Mouse (Mus musculus) testis, postnatal 10 days (tissue): ENCODE measurements at regions not wholly inside any gene's neighbourhood (a gene's known extent, or its start where the extent isn't known, plus 50 kb on each side); places are given as distances from the start of the nearest gene placed in this dataset.

Experiments
- DNase-seq: peaks from one replicate; pipeline ENCODE4 v3.0.0; 2021; ENCODE audit warnings: low spot score

DNA sequence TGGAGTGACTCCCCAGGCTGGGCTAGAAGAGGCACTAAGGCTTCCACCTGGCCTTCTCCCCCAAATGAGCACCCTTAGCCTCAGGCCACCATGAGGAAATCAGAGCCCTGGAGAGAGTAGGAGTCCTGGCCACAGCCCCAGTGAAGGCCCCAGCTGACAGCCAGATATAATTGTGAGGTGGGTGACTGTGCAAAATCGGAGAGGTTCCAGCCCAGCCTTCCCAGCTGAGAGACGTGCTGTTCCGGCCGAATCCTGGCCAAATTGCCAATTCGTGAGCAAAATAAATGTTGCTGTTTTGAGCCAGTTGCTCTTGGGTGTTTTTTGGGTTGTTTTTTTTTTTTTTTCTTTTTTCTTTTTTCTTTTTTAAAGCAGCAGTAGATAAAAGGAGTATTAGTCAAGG lies 169.9 kb upstream of the Il12b start:
- DNase-seq, result peak; percentile 44

DNA sequence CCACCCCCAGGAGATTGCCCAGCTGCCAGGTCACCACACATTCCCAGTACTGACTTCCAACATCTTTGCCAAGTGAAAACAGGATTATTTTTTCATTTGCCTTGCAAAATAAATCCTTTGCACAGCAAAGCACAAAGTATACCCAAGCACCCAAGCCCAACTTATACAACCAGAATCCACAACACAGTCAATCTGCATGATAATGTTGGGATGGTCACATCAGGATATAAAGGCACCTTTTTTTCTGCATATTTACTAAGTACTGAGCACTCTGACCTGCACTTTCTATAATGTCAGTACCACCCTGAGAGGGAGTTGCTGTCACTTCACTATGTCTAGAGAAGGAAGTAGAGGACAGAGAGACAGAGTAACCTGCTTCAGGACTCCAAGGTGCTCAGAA lies 164.4 kb upstream of the Il12b start:
- DNase-seq, result no peak

DNA sequence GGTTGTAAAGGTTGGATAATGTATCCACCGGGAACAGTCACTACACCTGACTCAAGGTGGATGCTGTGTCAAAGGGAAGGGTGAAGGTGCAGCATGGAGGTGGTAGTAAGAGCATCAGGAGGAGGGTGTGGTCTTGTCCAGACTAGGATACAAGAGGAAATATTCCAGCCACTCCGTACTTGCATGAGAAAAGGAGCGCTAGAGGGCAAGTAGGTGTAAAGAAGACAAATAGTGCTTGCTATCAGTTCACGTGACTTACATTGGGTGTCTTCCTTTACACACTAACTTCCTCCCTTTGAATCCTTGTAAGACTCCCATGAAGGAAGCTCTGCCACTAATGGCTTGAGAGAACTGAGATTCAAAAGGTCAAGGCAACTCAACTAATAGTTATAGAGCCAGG lies 161.8 kb upstream of the Il12b start:
- no peak for DNase-seq

DNA sequence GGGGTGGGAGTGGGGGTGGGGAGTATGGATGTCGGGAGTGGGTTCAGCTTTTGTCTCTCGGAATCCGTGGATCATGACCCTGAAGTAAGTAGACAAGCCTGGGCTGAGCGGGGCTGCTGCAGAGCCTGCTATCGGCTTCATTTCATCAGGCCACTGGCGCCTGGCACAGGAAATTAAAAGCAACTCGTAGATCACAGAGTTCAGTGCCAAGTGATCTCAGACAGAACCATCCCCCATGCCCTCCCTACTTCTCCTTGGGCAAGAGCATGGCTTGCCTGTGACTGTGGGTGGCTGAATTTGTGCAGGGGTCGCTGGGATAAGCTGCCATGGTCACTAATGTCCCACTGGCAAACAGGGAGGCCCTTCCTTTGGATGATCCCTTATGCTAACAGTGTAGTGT lies 161.3 kb upstream of the Il12b start:
- DNase-seq, result peak; percentile 43

DNA sequence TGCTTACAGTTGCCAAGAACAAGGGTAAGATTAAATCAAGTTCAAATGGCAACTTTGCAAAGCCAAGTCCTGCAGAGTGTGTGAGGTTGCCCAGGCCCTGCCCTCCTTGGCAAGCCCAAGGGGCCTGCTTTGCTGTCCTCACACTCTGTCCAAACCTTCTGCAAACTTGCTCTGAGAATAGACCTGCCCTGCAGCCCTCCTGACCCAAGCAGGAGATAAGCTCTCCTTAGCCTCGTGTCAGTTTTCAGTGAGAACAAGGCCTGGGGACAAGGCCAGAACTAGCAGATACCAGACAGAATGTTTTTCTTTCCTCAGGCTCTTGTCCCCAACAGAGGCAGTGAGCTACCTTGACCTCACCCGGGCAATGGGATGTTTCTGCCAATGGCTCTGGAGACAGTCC lies 156.7 kb upstream of the Il12b start:
- DNase-seq, result no peak

DNA sequence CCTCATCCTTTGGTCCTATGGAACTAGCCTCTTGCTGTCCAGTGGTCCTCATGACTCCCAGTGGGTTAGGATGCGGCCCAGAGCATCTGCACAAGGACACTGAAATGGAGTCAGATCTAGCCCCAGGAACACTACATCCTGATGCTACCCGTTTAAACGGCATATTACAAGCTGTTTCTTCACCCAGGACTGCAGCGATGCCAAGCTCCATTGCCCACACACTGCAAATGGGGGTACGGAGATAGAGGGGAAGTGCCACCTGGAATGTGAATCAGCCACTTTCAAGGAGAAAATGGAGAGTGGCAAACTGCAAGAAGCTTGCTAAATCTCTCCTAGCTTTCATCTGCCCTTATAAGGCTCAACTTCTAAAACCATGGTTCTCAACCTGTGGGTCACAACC lies 148.0 kb upstream of the Il12b start:
- DNase-seq, result no peak

DNA sequence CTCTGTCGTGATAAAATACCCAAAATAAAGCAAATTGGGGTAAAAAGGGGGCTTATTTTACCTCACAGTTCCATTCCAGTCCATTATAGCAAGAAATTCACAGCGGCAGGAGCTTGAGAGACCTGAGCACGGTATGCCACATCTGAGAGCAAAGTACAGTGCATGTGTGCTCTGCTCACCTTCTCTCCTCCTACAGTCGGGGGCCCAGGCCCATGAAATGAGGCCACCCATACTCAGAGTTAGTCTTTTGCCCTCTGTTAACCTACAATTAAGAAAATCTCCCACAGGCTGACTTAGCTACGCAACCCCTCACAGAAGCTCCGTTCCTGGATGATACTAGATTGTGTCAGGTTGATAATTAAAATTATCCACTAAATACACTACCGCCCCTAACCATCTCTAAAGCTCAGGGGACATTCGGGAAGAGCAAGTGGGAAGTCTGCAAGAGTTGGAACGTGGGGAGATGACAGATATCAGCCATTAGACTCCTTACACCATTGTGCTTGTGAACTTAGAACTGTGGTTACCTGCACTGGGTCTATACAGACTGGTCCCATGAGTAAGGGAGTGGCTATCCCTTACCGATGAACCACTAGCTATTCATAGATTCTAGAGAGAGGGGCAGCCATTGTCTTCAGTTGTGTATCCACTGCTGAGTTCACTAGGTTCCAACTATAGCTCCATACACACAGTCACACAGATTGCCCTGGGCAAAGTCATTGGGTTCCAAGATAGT lies 139.3 kb upstream of the Il12b start:
- no peak for DNase-seq

DNA sequence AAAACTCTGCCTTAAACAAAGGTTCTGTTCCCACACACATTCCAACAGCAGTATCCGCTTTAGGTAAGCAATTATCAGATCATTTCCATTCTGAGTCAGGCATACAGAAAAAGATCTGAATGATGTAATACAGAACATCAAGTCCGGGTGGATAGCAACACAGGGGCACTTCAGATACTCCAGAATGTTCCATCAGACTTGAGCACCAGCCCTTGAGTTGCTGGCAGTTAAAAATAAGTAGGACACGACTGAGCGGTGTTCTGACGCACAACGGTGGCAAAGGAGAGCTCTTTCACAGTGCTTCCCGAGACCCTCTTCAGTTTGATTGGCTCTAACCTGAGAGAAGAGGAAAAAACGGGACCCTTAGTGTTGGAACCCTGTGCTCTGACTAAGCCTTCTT lies 138.2 kb upstream of the Il12b start:
- no peak for DNase-seq

DNA sequence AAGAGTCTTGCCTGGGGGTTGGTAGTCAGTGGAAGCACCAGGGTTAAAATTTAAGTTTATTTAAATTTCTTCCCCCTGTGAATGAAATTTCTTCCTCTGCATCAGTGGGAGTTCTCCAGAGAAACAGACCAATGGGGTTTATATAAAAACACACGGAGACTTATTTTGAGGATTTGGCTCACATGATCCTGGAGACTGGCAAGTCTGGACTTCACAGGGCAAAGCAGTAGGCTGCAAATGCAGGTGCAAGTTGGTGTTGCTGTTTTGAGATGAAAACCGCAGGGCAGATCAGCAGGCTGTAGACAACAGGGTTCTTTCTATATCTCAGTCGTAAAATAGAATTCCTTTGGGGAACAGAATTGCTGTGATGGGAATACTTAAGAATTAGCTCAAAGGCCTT lies 137.3 kb upstream of the Il12b start:
- DNase-seq, result no peak

DNA sequence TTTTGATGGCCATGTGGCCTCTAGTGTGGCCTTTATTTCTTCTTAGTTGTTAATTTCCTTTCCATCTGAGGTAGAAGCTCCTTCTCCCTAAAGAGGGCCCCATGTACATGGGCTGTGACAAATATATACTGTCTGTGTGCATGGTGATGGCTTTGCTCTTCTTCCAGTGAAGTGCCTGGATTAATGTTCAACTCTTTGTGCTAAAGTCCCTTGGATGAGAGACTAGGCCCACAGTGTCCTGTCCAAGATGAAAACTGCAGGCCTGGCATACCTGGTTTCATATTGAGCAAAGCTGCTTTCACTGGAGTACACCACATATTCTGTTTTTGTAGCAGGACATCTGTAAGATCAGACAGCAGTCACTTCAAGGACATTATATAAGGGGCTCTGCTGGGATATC lies 127.6 kb upstream of the Il12b start:
- DNase-seq, result no peak

DNA sequence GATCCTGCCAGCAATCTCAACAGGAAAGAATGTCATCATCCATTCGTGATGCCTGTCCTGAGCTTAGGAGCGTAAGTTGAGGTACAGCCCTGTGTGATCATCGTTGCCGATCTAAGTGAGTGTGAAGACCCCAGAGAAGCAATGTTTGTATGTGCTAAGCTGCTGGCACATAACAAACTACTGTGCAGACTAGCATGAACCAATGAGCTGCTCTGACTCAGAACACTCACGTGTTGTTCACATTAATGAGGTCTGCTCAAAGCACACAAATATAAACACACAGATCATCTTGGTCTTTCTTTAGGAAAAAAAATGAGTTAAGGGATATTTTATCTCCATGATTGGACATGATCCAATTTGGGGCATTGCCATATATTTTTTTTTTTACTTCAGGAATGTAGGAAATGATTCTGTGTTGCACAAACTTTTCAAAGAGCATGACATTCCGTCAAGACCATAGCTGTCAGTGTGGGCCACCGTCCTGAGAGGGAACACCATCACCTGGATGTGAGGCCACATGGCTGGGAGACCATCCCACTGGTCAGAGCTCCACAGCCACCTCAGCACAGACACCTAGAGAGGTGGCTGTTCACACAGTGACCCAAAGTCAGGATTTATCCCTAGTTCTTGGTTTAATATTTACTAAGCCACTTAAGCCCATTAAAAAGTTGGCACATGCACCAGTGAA lies 121.2 kb upstream of the Il12b start:
- DNase-seq, result no peak

DNA sequence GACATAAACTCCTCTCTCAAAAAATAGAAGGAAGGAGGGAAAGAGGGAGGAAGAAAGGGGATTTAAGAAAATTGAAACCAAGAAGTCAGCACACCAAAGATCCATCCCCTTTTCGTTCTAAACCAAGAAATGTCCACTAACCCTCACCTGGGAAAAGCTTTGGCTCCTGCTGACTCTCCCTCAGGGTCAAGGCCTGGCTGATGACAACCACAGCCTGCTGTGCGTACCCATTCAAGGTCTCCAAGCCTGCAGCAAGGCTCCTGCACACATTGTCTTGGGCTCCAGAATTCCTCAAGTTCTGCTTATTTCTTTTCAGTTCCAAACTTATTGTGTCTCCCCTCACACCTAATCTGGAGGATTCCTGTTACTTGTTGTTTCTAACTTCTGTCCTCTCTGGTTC lies 113.9 kb upstream of the Il12b start:
- no peak for DNase-seq

DNA sequence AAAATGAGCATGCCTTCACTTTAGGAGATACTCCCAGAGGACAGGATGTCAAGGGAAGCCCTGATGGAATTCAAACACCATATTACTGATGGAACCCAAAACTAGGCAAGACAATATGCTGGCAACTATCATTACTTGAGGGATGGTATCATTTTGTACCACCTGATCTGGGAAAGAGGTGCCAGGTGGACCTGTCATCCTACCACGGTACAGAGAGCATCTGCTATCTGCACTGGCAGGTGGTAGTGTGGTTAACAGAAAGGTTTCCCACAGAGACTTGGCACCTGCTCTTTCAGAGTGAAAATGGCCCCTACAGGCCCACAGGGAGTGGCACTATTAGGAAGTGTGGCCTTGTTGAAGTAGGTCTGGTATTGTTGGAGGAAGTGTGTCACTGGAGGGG lies 111.0 kb upstream of the Il12b start:
- no peak for DNase-seq

DNA sequence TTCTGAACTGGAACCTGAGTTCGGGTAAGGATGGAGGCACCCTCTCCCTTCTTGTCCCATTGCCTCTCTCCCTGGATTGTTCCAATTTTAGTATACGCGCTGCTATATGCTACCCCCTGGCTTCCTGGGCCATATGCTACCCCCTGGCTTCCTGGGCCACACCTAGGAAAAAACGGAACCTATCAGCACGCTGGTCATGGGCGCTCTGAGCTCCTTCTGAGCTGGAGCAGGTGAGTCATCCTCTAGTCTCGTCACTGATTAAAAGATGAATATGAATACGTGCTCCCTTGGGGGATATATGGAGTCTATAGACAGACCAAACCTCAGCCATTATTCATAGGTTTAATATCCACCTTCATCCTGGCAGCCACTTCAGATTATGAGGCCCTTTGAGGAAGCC lies 96.1 kb upstream of the Il12b start:
- no peak for DNase-seq

DNA sequence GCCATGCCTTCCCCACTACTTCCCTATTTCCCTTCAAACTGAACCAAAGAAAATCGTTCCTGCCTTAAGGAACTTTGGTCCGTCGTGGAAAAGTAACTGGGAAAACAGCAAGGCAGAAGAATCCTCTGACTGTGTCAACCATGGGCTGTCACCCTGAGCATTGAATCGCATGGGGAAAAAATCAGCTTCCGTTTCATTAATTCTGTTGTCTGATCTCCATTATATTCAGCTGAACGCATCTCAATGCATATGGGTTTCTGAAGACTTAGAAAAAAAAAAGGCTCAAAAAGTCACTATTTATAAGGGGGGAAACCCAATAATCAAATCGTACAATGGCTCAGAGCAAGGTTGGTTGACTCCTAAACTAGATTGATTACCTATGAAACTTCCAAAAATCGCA lies 83.8 kb upstream of the Il12b start:
- DNase-seq, result no peak

DNA sequence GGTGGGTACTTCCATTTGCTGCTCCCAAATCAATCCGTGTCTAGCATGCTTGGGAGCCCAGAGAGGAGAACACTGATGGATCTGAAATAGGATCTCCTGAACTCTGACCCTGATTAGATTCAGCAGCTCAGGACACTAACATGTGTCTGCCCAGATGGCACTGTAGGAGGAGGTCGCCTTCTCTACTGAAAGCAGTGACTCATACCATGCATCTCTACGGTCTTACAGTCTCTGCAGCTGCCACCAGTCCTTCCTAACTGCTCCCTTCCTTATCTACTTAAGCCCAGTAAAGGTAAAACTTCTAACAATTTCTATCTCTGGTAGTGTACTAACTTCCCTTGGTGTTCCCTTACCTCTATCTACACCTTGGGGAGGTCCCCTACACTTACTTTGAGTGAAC lies 80.7 kb upstream of the Il12b start:
- no peak for DNase-seq

DNA sequence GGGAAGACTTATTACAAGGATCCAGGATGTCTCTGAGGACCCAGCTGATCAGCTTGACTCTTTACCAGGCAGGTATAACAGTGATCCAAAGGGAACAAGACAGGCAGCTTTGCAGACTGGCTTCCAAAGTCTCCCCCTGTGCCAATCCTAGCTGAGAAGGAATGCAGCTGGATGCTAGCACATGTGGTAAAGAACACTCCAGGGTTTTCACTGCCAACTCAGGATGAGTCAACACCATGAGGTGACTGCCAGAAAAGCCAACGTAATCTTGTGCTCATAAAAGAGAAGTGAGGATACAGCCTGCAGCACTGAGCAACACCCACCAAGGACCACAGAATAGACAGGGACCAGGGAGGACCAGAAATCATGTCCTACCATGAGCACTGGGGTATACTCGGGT lies 76.5 kb upstream of the Il12b start:
- DNase-seq, result no peak

DNA sequence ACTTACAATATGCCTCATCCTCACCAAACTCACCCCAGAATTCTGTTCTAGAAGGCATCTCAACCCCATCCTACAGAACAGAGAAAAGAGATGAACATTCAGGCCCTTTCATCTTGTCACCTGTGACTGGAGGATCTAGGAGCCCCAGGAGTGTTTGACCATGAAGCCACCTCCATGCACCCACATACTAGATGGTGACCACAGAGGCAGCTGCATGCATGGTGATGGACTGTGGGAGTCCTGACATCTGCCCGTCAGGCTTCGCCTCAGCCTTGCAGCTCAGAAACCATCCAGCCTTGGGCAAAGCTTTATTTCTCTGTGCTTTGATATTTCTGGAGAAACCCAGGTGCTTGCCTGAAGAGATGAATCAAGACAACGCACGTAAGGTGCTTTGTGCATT lies 74.8 kb upstream of the Il12b start:
- DNase-seq, result no peak

DNA sequence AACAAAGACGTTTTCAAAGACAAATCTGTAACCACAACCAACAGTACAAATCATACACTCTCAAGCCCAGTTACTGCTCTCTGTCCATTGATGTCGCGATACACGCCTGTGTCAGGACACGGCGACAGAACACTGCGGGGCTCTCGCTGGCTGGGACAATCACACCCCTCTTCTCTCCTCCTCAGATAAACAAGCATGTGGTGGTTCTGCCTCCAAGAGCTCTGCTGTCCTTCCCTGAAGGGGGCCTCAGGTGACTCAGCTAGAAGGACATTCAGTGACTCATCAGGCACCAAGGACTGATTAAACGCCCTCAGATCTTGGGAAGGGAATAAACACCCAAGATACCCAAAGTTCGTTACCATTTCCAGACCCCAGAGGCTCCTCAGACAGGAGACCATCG lies 74.3 kb upstream of the Il12b start:
- DNase-seq, result no peak

DNA sequence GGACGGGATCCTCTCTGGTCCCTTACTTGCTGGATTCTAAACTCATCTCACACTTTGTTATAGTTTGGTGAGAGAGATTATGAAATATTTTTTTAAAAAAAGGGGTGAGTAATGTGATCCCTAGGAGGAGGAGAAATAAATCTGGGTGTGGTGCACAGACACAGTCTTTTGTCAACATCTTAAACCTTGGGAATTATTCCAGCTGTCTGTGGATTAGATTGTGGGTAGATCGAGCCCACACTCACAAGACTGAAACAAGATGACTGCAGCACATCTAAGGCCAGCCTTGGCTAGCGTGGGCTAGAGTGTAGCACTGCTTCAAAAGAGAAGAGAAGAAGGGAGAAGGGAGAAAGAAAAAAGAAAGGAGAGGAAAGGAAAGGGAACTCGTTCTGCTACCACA lies 70.4 kb upstream of the Il12b start:
- DNase-seq, result no peak

DNA sequence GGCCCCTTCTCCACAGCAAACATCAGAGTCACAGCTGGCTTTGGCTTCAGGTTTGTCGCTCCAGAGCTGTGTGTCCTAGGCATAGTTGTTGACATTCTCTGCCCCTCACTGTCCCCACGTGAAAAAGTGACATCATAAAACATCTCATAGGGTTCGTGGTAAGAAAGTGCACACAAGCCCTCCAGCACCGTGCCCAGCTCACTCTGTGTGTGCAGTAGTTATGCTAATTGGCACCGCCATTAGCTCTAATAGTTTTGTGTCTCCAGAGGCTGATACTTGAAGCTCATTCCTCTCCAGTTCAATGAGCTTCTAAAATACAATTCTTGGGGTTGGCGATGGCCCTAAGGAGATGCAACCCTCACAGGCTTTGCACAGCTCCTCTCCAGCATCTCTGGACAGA lies 69.4 kb upstream of the Il12b start:
- DNase-seq, result no peak

DNA sequence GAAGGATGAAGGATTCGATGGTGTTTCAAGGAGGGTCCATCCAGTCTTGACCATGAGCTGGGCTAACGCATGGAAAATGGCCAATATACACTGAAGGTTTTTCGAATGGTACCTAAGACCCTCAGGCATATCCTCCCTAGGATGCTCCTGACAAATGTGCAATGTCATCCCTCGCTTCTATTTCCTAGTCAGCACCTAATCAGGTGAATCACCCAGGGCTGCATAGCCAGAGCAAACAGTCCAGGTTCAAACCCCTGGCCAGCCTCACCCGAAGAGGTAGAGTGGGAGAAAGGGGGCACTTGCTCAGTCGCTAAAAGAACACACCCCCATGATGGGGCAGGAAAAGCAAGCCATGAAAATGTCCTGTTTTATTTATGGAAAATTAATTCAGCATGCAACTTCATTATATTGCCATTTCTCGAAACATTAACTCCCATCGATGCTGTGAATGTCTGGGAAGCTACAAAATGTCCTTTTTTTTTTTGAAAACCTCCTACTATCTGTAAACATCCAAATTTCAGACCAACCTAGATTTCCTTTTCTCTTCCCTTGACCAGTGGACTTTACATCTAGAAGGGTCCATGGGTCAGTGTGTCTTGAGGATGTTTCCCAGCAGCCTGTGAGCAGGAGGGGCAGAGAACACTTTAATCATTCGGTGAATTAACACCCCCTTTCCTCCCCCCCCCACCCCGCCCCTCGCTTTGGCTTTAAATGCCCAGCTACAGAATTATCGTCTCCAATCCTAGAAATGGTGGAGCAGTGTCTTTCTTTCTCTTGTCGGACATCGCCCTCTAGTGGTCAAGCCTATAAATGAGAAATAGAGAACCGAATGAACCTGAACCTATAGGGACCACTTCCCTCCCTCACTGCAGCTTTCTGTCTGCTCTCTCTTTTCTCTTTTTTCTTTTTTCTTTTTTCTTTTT lies 68.8 kb upstream of the Il12b start:
- peak; percentile 75 for DNase-seq

DNA sequence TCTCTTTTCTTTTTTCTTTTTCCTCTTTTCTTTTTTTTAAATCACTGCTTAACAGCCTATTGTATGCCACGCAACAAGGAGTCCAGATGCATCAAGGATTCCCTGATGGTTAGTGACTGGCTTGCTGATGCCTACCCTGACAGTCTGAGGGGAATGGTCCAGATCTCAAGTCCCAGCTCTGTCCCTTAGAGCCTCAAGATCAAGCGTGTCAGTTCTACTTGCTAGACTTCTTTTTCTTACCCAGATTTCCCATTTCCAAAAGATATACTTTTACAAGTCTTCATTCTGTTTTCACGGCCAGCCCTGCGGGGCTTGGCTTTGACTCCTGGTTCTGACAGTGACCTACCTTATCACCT lies 68.1 kb upstream of the Il12b start:
- no peak for DNase-seq
